Mouse (Mus musculus) midbrain, postnatal 0 days (tissue): Measurements from ENCODE around the gene Prpf6. TPM values are rescaled to one million over a fixed set of nuclear protein-coding genes. Genes with fewer than 3 reads are reported as not detected.

ENCODE experiments used
- ATAC-seq: fragments of 200-750 bp; cut with Nextera tagmentation; 2 replicates; pipeline ENCODE4 v1.8.0; 2017; ENCODE audit warnings: moderate number of reproducible peaks, mild to moderate bottlenecking, moderate TSS enrichment, moderate library complexity; ENCODE audit not compliant: low FRiP score
- DNase-seq: peaks from one replicate; pipeline ENCODE4 v3.0.0-alpha.2; 2015; ENCODE audit warnings: low spot score
- H3K27ac ChIP-seq: fragments of 300-500 bp; sonication (generic); 2 replicates; pipeline ENCODE4 v1.5.1; 2014; ENCODE audit warnings: low read depth, mild to moderate bottlenecking, low read length, mixed read lengths
- H3K27me3 ChIP-seq: fragments of 300-500 bp; sonication (generic); 2 replicates; pipeline ENCODE4 v1.6.1; 2014; ENCODE audit warnings: low read length, control low read depth, mixed read lengths; ENCODE audit not compliant: insufficient read depth
- H3K36me3 ChIP-seq: fragments of 300-500 bp; sonication (generic); 2 replicates; pipeline ENCODE4 v1.6.1; 2014; ENCODE audit warnings: low read length, control low read depth, mixed read lengths; ENCODE audit not compliant: insufficient read depth
- H3K4me1 ChIP-seq: fragments of 300-500 bp; sonication (generic); 2 replicates; pipeline ENCODE4 v1.6.1; 2014; ENCODE audit warnings: mild to moderate bottlenecking, control low read depth, antibody characterized with exemption, low read length, mixed read lengths; ENCODE audit not compliant: insufficient read depth
- H3K4me2 ChIP-seq: fragments of 300-500 bp; sonication (generic); 2 replicates; pipeline ENCODE4 v1.6.1; 2014; ENCODE audit warnings: low read depth, mild to moderate bottlenecking, low read length, mixed read lengths; ENCODE audit not compliant: poor library complexity, severe bottlenecking
- H3K4me3 ChIP-seq: fragments of 300-500 bp; sonication (generic); 2 replicates; pipeline ENCODE4 v1.5.1; 2014; ENCODE audit warnings: low read depth, mild to moderate bottlenecking, low read length, moderate library complexity
- H3K9ac ChIP-seq: fragments of 300-500 bp; sonication (generic); replicated peaks from 2 replicates; pipeline ENCODE4 v1.6.1; 2014; ENCODE audit warnings: mild to moderate bottlenecking, low read length, moderate library complexity, mixed read lengths; ENCODE audit not compliant: poor library complexity, severe bottlenecking
- H3K9me3 ChIP-seq: fragments of 300-500 bp; sonication (generic); 2 replicates; pipeline ENCODE4 v1.6.1; 2016; ENCODE audit warnings: low read length, control low read depth
- CTCF ChIP-seq: IDR thresholded peaks from 2 replicates; pipeline ENCODE4 v1.5.1; 2016; ENCODE audit warnings: antibody characterized with exemption, mild to moderate bottlenecking
- WGBS: fragments of 180-500 bp; shearing (Covaris S2); extraction: QIAGEN DNeasy Blood & Tissue Kit; methylation state at CpG from one replicate; pipeline ENCODE4 v1.1.7; 2014; 5-methylcytosine and 5-hydroxymethylcytosine counted together
- polyA plus RNA-seq: library from polyadenylated mRNA; unstranded; fragments of >200 nt; fragmentation: Nextera tagmentation; extraction: Ambion mirVana; gene quantifications from 2 replicates; pipeline ENCODE4 v1.2.1, GENCODE M21; 2015
- total RNA-seq: library from RNA; depleted of rRNA; stranded (reverse); fragments of >200 nt; gene quantifications from 2 replicates; pipeline ENCODE4 v1.2.3, GENCODE M21; 2014

The Prpf6 gene
- total and polyA plus RNA-seq, 2 experiments from 2014 or later = 34.4 to 40.5 TPM

DNA sequence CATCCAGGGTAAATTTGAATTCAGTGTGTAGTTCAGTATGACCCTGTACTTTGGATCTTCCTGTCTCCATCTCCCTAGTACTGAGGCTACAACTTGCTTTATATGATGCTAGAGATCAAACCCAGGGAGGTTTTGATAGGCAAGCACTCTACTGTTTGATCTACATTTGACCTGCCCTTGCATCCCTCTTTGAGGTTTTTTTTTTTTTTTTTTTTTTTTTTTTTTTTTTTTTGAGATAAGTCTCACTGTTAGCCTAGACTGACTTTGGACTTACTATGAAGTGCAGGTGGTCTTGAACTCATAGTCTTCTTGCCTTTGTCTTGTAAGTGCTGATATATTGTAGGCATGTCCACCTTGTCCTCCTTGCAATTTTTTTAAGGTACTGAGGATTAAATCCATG lies 36.8 kb downstream of the Prpf6 start:
- Histone ChIP-seq H3K4me2 (no peak overlapping the region), H3K27me3 (no peaks in the 10 kb centered on the region), H3K9ac (no peak overlapping the region), H3K9me3 (no peaks in the 10 kb centered on the region), H3K4me1 (no peaks in the 10 kb centered on the region), H3K27ac (no peak overlapping the region), H3K4me3 (no peak overlapping the region), H3K36me3 (peaks cover 25% of the 10 kb centered on the region; the same call in 1 of the 2 replicates)
- TF ChIP-seq CTCF = no peak
- DNase-seq = no peak
- ATAC-seq = no peak

DNA sequence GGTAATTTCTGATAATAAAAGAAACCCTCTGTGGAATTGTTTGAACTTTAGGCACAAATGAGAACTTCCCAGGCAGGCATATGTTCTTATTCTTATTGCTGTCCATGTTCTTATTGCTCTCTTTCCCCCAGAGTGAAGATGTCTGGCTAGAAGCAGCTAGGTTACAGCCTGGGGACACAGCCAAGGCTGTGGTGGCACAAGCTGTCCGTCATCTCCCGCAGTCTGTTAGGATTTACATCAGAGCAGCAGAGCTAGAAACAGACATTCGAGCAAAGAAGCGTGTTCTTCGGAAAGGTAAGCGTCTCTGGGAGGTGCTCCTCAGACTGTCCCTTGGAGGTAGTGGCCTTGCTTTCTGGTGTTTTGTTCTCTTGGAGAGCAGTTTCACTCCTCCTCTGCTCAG lies 41.0 kb downstream of the Prpf6 start:
- H3K4me2 ChIP-seq = no peak overlapping the region
- H3K4me1 ChIP-seq = no peaks in the 10 kb centered on the region
- H3K9ac ChIP-seq = no peak overlapping the region
- no peaks in the 10 kb centered on the region for H3K9me3 ChIP-seq
- DNase-seq (no peak), ATAC-seq (no peak)
- H3K4me3 ChIP-seq = no peak overlapping the region
- no peak overlapping the region for H3K27ac ChIP-seq
- peaks cover 48% of the 10 kb centered on the region for H3K36me3 ChIP-seq
- 93% methylated on average over 6 of the region's 6 CpGs for WGBS
- H3K27me3 ChIP-seq = no peaks in the 10 kb centered on the region
- TF ChIP-seq CTCF = no peak

DNA sequence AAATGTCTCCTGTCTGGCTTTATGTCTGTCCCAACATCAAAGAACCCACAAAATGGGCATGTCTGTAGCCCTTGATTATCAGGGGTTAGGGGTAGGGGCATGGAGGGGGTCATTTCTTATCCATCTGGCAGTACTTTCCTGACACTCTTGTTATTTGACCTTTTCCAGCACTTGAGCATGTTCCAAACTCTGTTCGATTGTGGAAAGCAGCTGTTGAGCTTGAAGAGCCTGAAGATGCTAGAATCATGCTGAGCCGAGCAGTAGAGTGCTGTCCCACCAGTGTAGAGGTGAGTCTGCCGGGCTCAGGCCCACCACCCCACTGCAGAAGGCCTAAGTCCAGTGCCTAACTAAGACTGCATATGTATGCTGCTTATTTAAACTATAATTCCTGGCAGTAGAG lies 44.2 kb downstream of the Prpf6 start:
- Histone ChIP-seq H3K4me2 (no peak overlapping the region), H3K4me3 (no peak overlapping the region), H3K27me3 (no peaks in the 10 kb centered on the region), H3K4me1 (no peaks in the 10 kb centered on the region), H3K9ac (no peak overlapping the region), H3K27ac (no peak overlapping the region), H3K9me3 (no peaks in the 10 kb centered on the region), H3K36me3 (peaks cover 58% of the 10 kb centered on the region)
- DNase-seq (no peak), ATAC-seq (no peak)
- no peak for TF ChIP-seq CTCF
- WGBS = 94% methylated on average over 3 of the region's 3 CpGs

DNA sequence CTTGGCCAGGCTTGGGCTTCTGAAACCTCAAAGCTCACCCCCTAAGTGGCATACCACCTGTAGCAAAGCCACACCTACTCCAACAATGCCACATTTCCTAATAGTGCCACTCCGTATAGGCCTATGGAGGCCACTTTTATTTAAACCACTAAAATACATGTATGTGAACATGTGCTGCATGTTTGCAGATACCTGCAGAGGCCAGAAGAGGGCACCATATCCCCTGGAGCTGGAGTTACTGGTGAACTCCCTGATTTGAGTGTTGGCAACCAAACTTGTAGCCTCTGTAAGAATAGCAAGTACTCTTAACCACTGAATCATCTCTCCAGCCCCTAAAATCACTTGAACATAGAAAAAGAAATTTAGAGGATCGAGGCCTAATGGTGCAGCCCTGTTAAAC lies 52.7 kb downstream of the Prpf6 start:
- Histone ChIP-seq H3K9me3 (no peaks in the 10 kb centered on the region), H3K4me3 (no peak overlapping the region), H3K4me1 (no peaks in the 10 kb centered on the region), H3K27ac (no peak overlapping the region), H3K4me2 (no peak overlapping the region), H3K36me3 (peaks cover 45% of the 10 kb centered on the region), H3K27me3 (no peaks in the 10 kb centered on the region), H3K9ac (no peak overlapping the region)
- peak; percentile 74 for TF ChIP-seq CTCF
- DNase-seq (peak; percentile 57), ATAC-seq (no peak)
- WGBS = 94% methylated on average over 2 of the region's 2 CpGs

DNA sequence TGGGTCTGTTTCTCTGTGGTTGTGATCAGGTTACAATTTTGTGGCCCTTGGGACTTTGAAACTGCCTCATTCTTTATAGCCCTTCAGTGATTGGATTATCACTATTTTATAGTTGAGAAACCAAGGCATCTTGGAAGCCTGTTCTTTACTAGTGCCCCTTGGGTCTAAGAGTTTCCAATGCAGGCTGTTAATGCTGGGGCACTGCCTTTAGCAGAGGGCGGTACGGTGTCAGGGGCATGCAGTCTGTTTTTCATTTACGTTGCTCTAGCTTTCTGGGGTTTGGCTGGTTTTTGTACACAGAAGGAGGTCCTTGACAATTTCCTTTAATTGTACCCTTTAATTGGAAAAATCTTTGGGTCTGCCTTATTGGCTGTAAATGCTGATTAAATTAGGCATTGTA lies 54.0 kb downstream of the Prpf6 start:
- Histone ChIP-seq H3K27ac (no peak overlapping the region), H3K36me3 (peaks cover 52% of the 10 kb centered on the region), H3K4me3 (no peak overlapping the region), H3K9me3 (no peaks in the 10 kb centered on the region), H3K9ac (no peak overlapping the region), H3K4me1 (no peaks in the 10 kb centered on the region), H3K4me2 (no peak overlapping the region), H3K27me3 (no peaks in the 10 kb centered on the region)
- ATAC-seq = no peak
- 93% methylated on average over 3 of the region's 3 CpGs for WGBS
- TF ChIP-seq CTCF = no peak
- DNase-seq = no peak

DNA sequence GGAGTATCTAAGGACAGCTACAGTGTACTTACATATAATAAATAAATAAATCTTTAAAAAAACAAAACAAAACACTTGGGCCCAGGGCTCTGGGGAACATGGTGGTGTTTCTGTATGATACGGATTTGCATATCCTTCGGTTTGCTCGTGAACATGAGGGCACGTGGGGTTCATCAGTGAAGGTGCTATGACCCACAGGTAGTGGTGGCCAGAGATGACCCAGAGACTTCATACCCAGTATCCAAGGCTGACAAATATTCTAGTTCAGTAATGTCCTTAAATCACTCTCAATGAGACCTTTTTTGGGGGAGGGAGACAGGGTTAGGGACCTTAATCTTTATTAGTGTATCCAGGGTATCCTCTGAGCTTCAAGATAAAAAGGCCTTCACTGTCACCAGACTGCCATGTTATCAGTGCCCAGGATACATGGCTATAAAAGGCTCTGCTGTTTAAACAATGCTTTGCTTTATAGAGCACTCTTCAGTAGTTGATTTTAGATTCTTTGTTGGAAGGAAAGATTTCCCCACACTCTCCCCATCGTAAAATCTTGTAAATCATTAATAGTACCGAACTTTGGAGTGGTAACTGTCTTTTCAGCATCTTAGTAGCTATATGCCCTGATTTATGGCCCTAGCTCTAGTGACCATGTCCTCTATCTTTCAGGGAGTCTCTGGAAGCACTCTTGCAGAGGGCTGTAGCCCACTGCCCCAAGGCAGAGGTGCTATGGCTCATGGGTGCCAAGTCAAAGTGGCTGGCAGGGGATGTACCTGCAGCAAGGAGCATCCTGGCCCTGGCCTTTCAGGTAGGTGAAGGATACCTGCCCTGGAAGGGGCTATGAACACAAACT lies 55.2 kb downstream of the Prpf6 start:
- no peaks in the 10 kb centered on the region for H3K9me3 ChIP-seq
- no peak overlapping the region for H3K27ac ChIP-seq
- H3K27me3 ChIP-seq = no peaks in the 10 kb centered on the region
- no peaks in the 10 kb centered on the region for H3K4me1 ChIP-seq
- H3K4me2 ChIP-seq = no peak overlapping the region
- H3K36me3 ChIP-seq = peaks cover 54% of the 10 kb centered on the region
- DNase-seq = no peak
- WGBS = 96% methylated on average over 6 of the region's 6 CpGs
- TF ChIP-seq CTCF = no peak
- ATAC-seq = no peak
- H3K9ac ChIP-seq = no peak overlapping the region
- no peak overlapping the region for H3K4me3 ChIP-seq
